Mouse (Mus musculus) erythroblast, embryonic 14.5 days (primary cell): ENCODE measurements at regions not wholly inside any gene's neighbourhood (a gene's known extent, or its start where the extent isn't known, plus 50 kb on each side); places are given as distances from the start of the nearest gene placed in this dataset.

Experiments
- GATA1 ChIP-seq: IDR thresholded peaks from 2 replicates; pipeline ENCODE4 v1.6.1; 2012; ENCODE audit warnings: low read length, inconsistent platforms, mixed read lengths
- TAL1 ChIP-seq: IDR thresholded peaks from 3 replicates; pipeline ENCODE4 v1.6.1; 2012; ENCODE audit warnings: low read length, inconsistent platforms, mixed read lengths

- TF ChIP-seq TAL1 (no peak), GATA1 (no peak)
These were observed 136.9 kb downstream of the Cd55b start for GRCm38 (mm10) chr1:130285882-130286281.
